Mouse (Mus musculus) hindbrain, embryonic 12.5 days (tissue): ENCODE measurements at regions not wholly inside any gene's neighbourhood (a gene's known extent, or its start where the extent isn't known, plus 50 kb on each side); places are given as distances from the start of the nearest gene placed in this dataset.

Experiments
- ATAC-seq: fragments of 200-750 bp; cut with Nextera tagmentation; 2 replicates; pipeline ENCODE4 v1.8.0; 2017; ENCODE audit warnings: moderate TSS enrichment; ENCODE audit not compliant: low FRiP score
- H3K27ac ChIP-seq: fragments of 300-500 bp; sonication (generic); 2 replicates; pipeline ENCODE4 v1.5.1; 2016; ENCODE audit warnings: mild to moderate bottlenecking
- H3K27me3 ChIP-seq: fragments of 300-500 bp; sonication (generic); 2 replicates; pipeline ENCODE4 v1.6.1; 2016; ENCODE audit warnings: mild to moderate bottlenecking
- H3K36me3 ChIP-seq: fragments of 300-500 bp; sonication (generic); 2 replicates; pipeline ENCODE4 v1.6.1; 2016; ENCODE audit warnings: mild to moderate bottlenecking
- H3K4me1 ChIP-seq: fragments of 300-500 bp; sonication (generic); 2 replicates; pipeline ENCODE4 v1.6.1; 2016
- H3K4me2 ChIP-seq: fragments of 300-500 bp; sonication (generic); replicated peaks from 2 replicates; pipeline ENCODE4 v1.6.1; 2016; ENCODE audit warnings: mild to moderate bottlenecking
- H3K4me3 ChIP-seq: fragments of 300-500 bp; sonication (generic); 2 replicates; pipeline ENCODE4 v1.5.1; 2016; ENCODE audit warnings: mild to moderate bottlenecking
- H3K9ac ChIP-seq: fragments of 300-500 bp; sonication (generic); 2 replicates; pipeline ENCODE4 v1.6.1; 2016; ENCODE audit warnings: mild to moderate bottlenecking, moderate library complexity
- H3K9me3 ChIP-seq: fragments of 300-500 bp; sonication (generic); replicated peaks from 2 replicates; pipeline ENCODE4 v1.6.1; 2016; ENCODE audit warnings: mild to moderate bottlenecking
- WGBS: fragments of 180-500 bp; shearing (Covaris S2); methylation state at CpG from one replicate; pipeline ENCODE4 v1.1.7; 2016; 5-methylcytosine and 5-hydroxymethylcytosine counted together

- Histone ChIP-seq H3K27me3 (no peaks in the 10 kb centered on the region), H3K36me3 (no peaks in the 10 kb centered on the region), H3K4me3 (no peak overlapping the region), H3K9me3 (no peaks in the 10 kb centered on the region), H3K4me2 (no peak overlapping the region), H3K4me1 (0 out of 2 replicates have a peak, but pooled peaks cover 2% of the 10 kb centered on the region), H3K9ac (no peak overlapping the region), H3K27ac (0 out of 2 replicates have a peak overlapping the region, but pooled peaks have one; percentile 12)
- no peak for ATAC-seq
- WGBS: 66% methylated on average over 5 of the region's 5 CpGs
Observed at GRCm38 (mm10) chr9:47323051-47323450, 206.9 kb upstream of the Cadm1 start.

GRCm38 (mm10) chr9:47327575-47327974 lies 202.4 kb upstream of the Cadm1 start:
- H3K9me3 ChIP-seq: no peaks in the 10 kb centered on the region
- H3K4me2 ChIP-seq: no peak overlapping the region
- no peak overlapping the region for H3K4me3 ChIP-seq
- WGBS: 96% methylated on average over 2 of the region's 2 CpGs
- 0 out of 2 replicates have a peak, but pooled peaks have one; percentile 50 for ATAC-seq
- H3K27ac ChIP-seq: no peak overlapping the region
- H3K4me1 ChIP-seq: 0 out of 2 replicates have a peak, but pooled peaks cover 2% of the 10 kb centered on the region
- no peaks in the 10 kb centered on the region for H3K36me3 ChIP-seq
- H3K27me3 ChIP-seq: no peaks in the 10 kb centered on the region
- no peak overlapping the region for H3K9ac ChIP-seq

GRCm38 (mm10) chr9:47332929-47333328 lies 197.0 kb upstream of the Cadm1 start:
- H3K27me3 ChIP-seq: no peaks in the 10 kb centered on the region; the same call in 1 of the 2 replicates
- H3K9me3 ChIP-seq: no peaks in the 10 kb centered on the region
- H3K27ac ChIP-seq: no peak overlapping the region
- no peak overlapping the region for H3K4me3 ChIP-seq
- H3K4me1 ChIP-seq: no peaks in the 10 kb centered on the region
- ATAC-seq: no peak
- WGBS: 55% methylated on average over 4 of the region's 4 CpGs
- H3K9ac ChIP-seq: no peak overlapping the region
- no peak overlapping the region for H3K4me2 ChIP-seq
- H3K36me3 ChIP-seq: no peaks in the 10 kb centered on the region

- WGBS: 64% methylated on average over 4 of the region's 4 CpGs
Observed at GRCm38 (mm10) chr9:47338221-47338620, 191.8 kb upstream of the Cadm1 start.

GRCm38 (mm10) chr9:47346527-47347111 lies 183.4 kb upstream of the Cadm1 start:
- peaks cover 5% of the 10 kb centered on the region; the same call in 1 of the 2 replicates for H3K27me3 ChIP-seq
- H3K4me2 ChIP-seq: no peak overlapping the region
- H3K9me3 ChIP-seq: no peaks in the 10 kb centered on the region
- ATAC-seq: no peak
- no peak overlapping the region for H3K9ac ChIP-seq
- H3K4me3 ChIP-seq: no peak overlapping the region
- no peaks in the 10 kb centered on the region; the same call in 1 of the 2 replicates for H3K4me1 ChIP-seq
- 92% methylated on average over 2 of the region's 2 CpGs for WGBS
- H3K27ac ChIP-seq: no peak overlapping the region
- H3K36me3 ChIP-seq: no peaks in the 10 kb centered on the region

More at GRCm38 (mm10) chr9:47338221-47338620, 191.8 kb upstream of the Cadm1 start:
- no peak for ATAC-seq
- Histone ChIP-seq H3K36me3 (no peaks in the 10 kb centered on the region), H3K4me3 (no peak overlapping the region), H3K4me2 (no peak overlapping the region), H3K27ac (no peak overlapping the region), H3K9me3 (no peaks in the 10 kb centered on the region), H3K27me3 (no peaks in the 10 kb centered on the region; the same call in 1 of the 2 replicates), H3K9ac (no peak overlapping the region), H3K4me1 (no peaks in the 10 kb centered on the region; the same call in 1 of the 2 replicates)

GRCm38 (mm10) chr9:47350301-47350700 lies 179.7 kb upstream of the Cadm1 start:
- H3K9me3 ChIP-seq: no peaks in the 10 kb centered on the region
- H3K36me3 ChIP-seq: no peaks in the 10 kb centered on the region
- H3K27me3 ChIP-seq: peaks cover 5% of the 10 kb centered on the region; the same call in 1 of the 2 replicates
- H3K4me2 ChIP-seq: no peak overlapping the region
- peaks cover 10% of the 10 kb centered on the region for H3K4me1 ChIP-seq
- ATAC-seq: no peak
- H3K27ac ChIP-seq: no peak overlapping the region
- no peak overlapping the region for H3K4me3 ChIP-seq
- WGBS: 85% methylated on average over 5 of the region's 5 CpGs
- no peak overlapping the region for H3K9ac ChIP-seq

GRCm38 (mm10) chr9:47351036-47351435 lies 178.9 kb upstream of the Cadm1 start:
- WGBS: 89% methylated on average over 6 of the region's 6 CpGs
- H3K27ac ChIP-seq: no peak overlapping the region
- H3K9ac ChIP-seq: no peak overlapping the region
- H3K4me2 ChIP-seq: no peak overlapping the region
- no peak overlapping the region for H3K4me3 ChIP-seq
- ATAC-seq: no peak
- no peaks in the 10 kb centered on the region for H3K9me3 ChIP-seq
- no peaks in the 10 kb centered on the region for H3K36me3 ChIP-seq
- peaks cover 10% of the 10 kb centered on the region for H3K4me1 ChIP-seq
- H3K27me3 ChIP-seq: peaks cover 5% of the 10 kb centered on the region; the same call in 1 of the 2 replicates

GRCm38 (mm10) chr9:47353017-47353416 lies 177.0 kb upstream of the Cadm1 start:
- WGBS: 24% methylated on average over 2 of the region's 2 CpGs
- no peak overlapping the region for H3K4me3 ChIP-seq
- peaks cover 12% of the 10 kb centered on the region for H3K4me1 ChIP-seq

GRCm38 (mm10) chr9:47353972-47354371 lies 176.0 kb upstream of the Cadm1 start:
- H3K9me3 ChIP-seq: no peaks in the 10 kb centered on the region
- no peak for ATAC-seq
- no peaks in the 10 kb centered on the region for H3K36me3 ChIP-seq
- no peak overlapping the region for H3K4me2 ChIP-seq
- 78% methylated on average over 5 of the region's 5 CpGs for WGBS
- H3K27me3 ChIP-seq: peaks cover 5% of the 10 kb centered on the region; the same call in 1 of the 2 replicates
- no peak overlapping the region for H3K27ac ChIP-seq
- H3K4me3 ChIP-seq: no peak overlapping the region
- no peak overlapping the region for H3K9ac ChIP-seq
- peaks cover 19% of the 10 kb centered on the region for H3K4me1 ChIP-seq

More at GRCm38 (mm10) chr9:47353017-47353416, 177.0 kb upstream of the Cadm1 start:
- Histone ChIP-seq H3K36me3 (no peaks in the 10 kb centered on the region), H3K9ac (no peak overlapping the region), H3K27ac (no peak overlapping the region), H3K9me3 (no peaks in the 10 kb centered on the region), H3K27me3 (peaks cover 5% of the 10 kb centered on the region; the same call in 1 of the 2 replicates), H3K4me2 (no peak overlapping the region)
- no peak for ATAC-seq

GRCm38 (mm10) chr9:47354423-47354822 lies 175.6 kb upstream of the Cadm1 start:
- 91% methylated on average over 2 of the region's 2 CpGs for WGBS
- Histone ChIP-seq H3K27ac (no peak overlapping the region), H3K4me3 (no peak overlapping the region), H3K27me3 (peaks cover 5% of the 10 kb centered on the region; the same call in 1 of the 2 replicates), H3K4me1 (peaks cover 19% of the 10 kb centered on the region), H3K4me2 (no peak overlapping the region), H3K9ac (no peak overlapping the region), H3K9me3 (no peaks in the 10 kb centered on the region), H3K36me3 (no peaks in the 10 kb centered on the region)
- ATAC-seq: no peak

- H3K9me3 ChIP-seq: no peaks in the 10 kb centered on the region
- no peak overlapping the region for H3K4me2 ChIP-seq
- H3K36me3 ChIP-seq: no peaks in the 10 kb centered on the region
- ATAC-seq: no peak
- H3K4me1 ChIP-seq: peaks cover 19% of the 10 kb centered on the region
- no peak overlapping the region for H3K9ac ChIP-seq
- no peak overlapping the region for H3K27ac ChIP-seq
- peaks cover 5% of the 10 kb centered on the region; the same call in 1 of the 2 replicates for H3K27me3 ChIP-seq
- no peak overlapping the region for H3K4me3 ChIP-seq
- WGBS: 84% methylated on average over 9 of the region's 9 CpGs
Observed at GRCm38 (mm10) chr9:47354866-47355265, 175.1 kb upstream of the Cadm1 start.

- no peak overlapping the region for H3K4me3 ChIP-seq
- peaks cover 22% of the 10 kb centered on the region for H3K4me1 ChIP-seq
- H3K27me3 ChIP-seq: peaks cover 10% of the 10 kb centered on the region; the same call in 1 of the 2 replicates
- no peaks in the 10 kb centered on the region for H3K36me3 ChIP-seq
- no peak overlapping the region for H3K4me2 ChIP-seq
- H3K9ac ChIP-seq: no peak overlapping the region
- peak; percentile 86 for ATAC-seq
- no peaks in the 10 kb centered on the region for H3K9me3 ChIP-seq
- no peak overlapping the region for H3K27ac ChIP-seq
- 56% methylated on average over 17 of the region's 17 CpGs for WGBS
Observed at GRCm38 (mm10) chr9:47357756-47358399, 172.1 kb upstream of the Cadm1 start.
